Mouse (Mus musculus) megakaryocyte, embryonic 14.5 days (primary cell): Measurements from ENCODE around the gene Gm4177. TPM values are rescaled to one million over a fixed set of nuclear protein-coding genes. Genes with fewer than 3 reads are reported as not detected.
"Not testable (repeated sequence)": the region's sequence is repeated elsewhere in the genome, so short reads cannot be mapped to it uniquely, and the experiment has no call there.

Source experiments
- H3K27me3 ChIP-seq: replicated peaks from 2 replicates; pipeline ENCODE3; 2012; ENCODE audit warnings: inconsistent platforms
- H3K36me3 ChIP-seq: replicated peaks from 2 replicates; pipeline ENCODE3; 2012; ENCODE audit warnings: low read length, inconsistent platforms, mixed read lengths
- H3K4me1 ChIP-seq: 2 replicates; pipeline ENCODE4 v1.6.1; 2012; ENCODE audit warnings: inconsistent platforms
- H3K4me3 ChIP-seq: replicated peaks from 2 replicates; pipeline ENCODE3; 2012; ENCODE audit warnings: moderate library complexity, mild to moderate bottlenecking, inconsistent platforms
- H3K9me3 ChIP-seq: 2 replicates; pipeline ENCODE4 v1.6.1; 2012; ENCODE audit warnings: inconsistent platforms
- polyA plus RNA-seq: library from polyadenylated mRNA; stranded (reverse); fragments of >175 nt; gene quantifications from 2 replicates; pipeline ENCODE4 v1.2.3, GENCODE M21; 2012; ENCODE audit warnings: low replicate concordance; ENCODE audit not compliant: insufficient read depth

Gene Gm4177
- not detected in 2 replicates for polyA plus RNA-seq

GRCm38 (mm10) chr7:21796628-21797027, at the start of gene Gm4177:
Gm4177 (minus strand) TSS chr7:21796728.
- H3K4me3 ChIP-seq, H3K27me3 ChIP-seq, H3K4me1 ChIP-seq, H3K36me3 ChIP-seq, H3K9me3 ChIP-seq: not testable (repeated sequence)

GRCm38 (mm10) chr7:21844167-21844566, 47.6 kb upstream of the Gm4177 start, which contains the start of gene Gm5725:
Gm5725 (minus strand) TSS chr7:21844267.
- H3K4me1 ChIP-seq, H3K36me3 ChIP-seq, H3K9me3 ChIP-seq, H3K4me3 ChIP-seq, H3K27me3 ChIP-seq: not testable (repeated sequence)

GRCm38 (mm10) chr7:21832051-21832450, 35.5 kb upstream of the Gm4177 start, which contains the start of gene Vmn1r135:
Vmn1r135 (plus strand) TSS chr7:21832351.
- H3K36me3 ChIP-seq, H3K9me3 ChIP-seq, H3K27me3 ChIP-seq, H3K4me1 ChIP-seq, H3K4me3 ChIP-seq: not testable (repeated sequence)

- H3K36me3 ChIP-seq, H3K4me3 ChIP-seq, H3K27me3 ChIP-seq, H3K4me1 ChIP-seq, H3K9me3 ChIP-seq: not testable (repeated sequence)
Measured at GRCm38 (mm10) chr7:21761375-21761774, 35.2 kb downstream of the Gm4177 start, which contains the start of gene Gm4175. Gm4175 (minus strand) TSS chr7:21761475.

Other genes with a start within 250 kb of the Gm4177 start
- gene Vmn1r132, start 182.6 kb downstream of the Gm4177 start, polyA plus RNA-seq: not detected in 2 replicates
- gene Gm4175, start 35.3 kb downstream of the Gm4177 start, polyA plus RNA-seq: not detected in 2 replicates
- gene Vmn1r135, start 35.6 kb upstream of the Gm4177 start, polyA plus RNA-seq: not detected in 2 replicates
- not detected in 2 replicates for gene Gm5725, start 47.5 kb upstream of the Gm4177 start, polyA plus RNA-seq
- not detected in 2 replicates for gene Gm5891, start 124.6 kb upstream of the Gm4177 start, polyA plus RNA-seq
- gene Vmn1r137, start 197.9 kb upstream of the Gm4177 start, polyA plus RNA-seq: not detected in 2 replicates
- gene Vmn1r138, start 232.2 kb upstream of the Gm4177 start, polyA plus RNA-seq: not detected in 2 replicates